Mouse (Mus musculus) thymus, postnatal 4 days (tissue): ENCODE data around the gene Sf3a3.

Source experiments
- DNase-seq: peaks from one replicate; pipeline ENCODE4 v3.0.0; 2021

The Sf3a3 gene

GRCm38 (mm10) chr4:124714545-124715481 lies at the start of gene Sf3a3:
TSS of gene Sf3a3 (plus strand) at chr4:124714776.
- peak; percentile 96 for DNase-seq

- no peak for DNase-seq
These were observed 47.0 kb upstream of the Sf3a3 start for GRCm38 (mm10) chr4:124667476-124668033.

- no peak for DNase-seq
These were observed 46.5 kb upstream of the Sf3a3 start for GRCm38 (mm10) chr4:124668078-124668477.

- DNase-seq: no peak
These were observed 44.3 kb upstream of the Sf3a3 start for GRCm38 (mm10) chr4:124670232-124670631.

- DNase-seq: no peak
These were observed 43.0 kb upstream of the Sf3a3 start for GRCm38 (mm10) chr4:124671583-124671982.

- no peak for DNase-seq
These were observed 41.9 kb upstream of the Sf3a3 start for GRCm38 (mm10) chr4:124672347-124673320.

GRCm38 (mm10) chr4:124674334-124675032 lies 40.1 kb upstream of the Sf3a3 start:
- DNase-seq: no peak

- DNase-seq: peak; percentile 77
These were observed 39.5 kb upstream of the Sf3a3 start for GRCm38 (mm10) chr4:124675037-124675436.

- no peak for DNase-seq
These were observed 38.6 kb upstream of the Sf3a3 start for GRCm38 (mm10) chr4:124675958-124676357.

GRCm38 (mm10) chr4:124682270-124682669 lies 32.3 kb upstream of the Sf3a3 start:
- DNase-seq: no peak

- no peak for DNase-seq
These were observed 31.1 kb upstream of the Sf3a3 start for GRCm38 (mm10) chr4:124683474-124683873.

- no peak for DNase-seq
These were observed 29.6 kb upstream of the Sf3a3 start for GRCm38 (mm10) chr4:124685004-124685403.

GRCm38 (mm10) chr4:124685453-124685852 lies 29.1 kb upstream of the Sf3a3 start:
- no peak for DNase-seq

- no peak for DNase-seq
These were observed 28.6 kb upstream of the Sf3a3 start for GRCm38 (mm10) chr4:124685897-124686402.

- DNase-seq: no peak
These were observed 23.1 kb upstream of the Sf3a3 start for GRCm38 (mm10) chr4:124691455-124691854.

- DNase-seq: no peak
These were observed 22.1 kb upstream of the Sf3a3 start for GRCm38 (mm10) chr4:124692416-124692861.

- peak; percentile 86 for DNase-seq
These were observed 21.3 kb upstream of the Sf3a3 start, which contains the start of gene Utp11 for GRCm38 (mm10) chr4:124693135-124693894. TSS of gene Utp11 (minus strand) at chr4:124693600.

- DNase-seq: no peak
These were observed 20.0 kb upstream of the Sf3a3 start for GRCm38 (mm10) chr4:124694572-124694971.

GRCm38 (mm10) chr4:124695786-124696516 lies 18.6 kb upstream of the Sf3a3 start:
- DNase-seq: peak; percentile 45

- peak; percentile 30 for DNase-seq
These were observed 14.8 kb upstream of the Sf3a3 start for GRCm38 (mm10) chr4:124699791-124700190.
